Mouse (Mus musculus) embryonic facial prominence, embryonic 12.5 days (tissue): ENCODE data around the gene Esyt1. TPM values are rescaled to one million over a fixed set of nuclear protein-coding genes. Genes with fewer than 3 reads are reported as not detected.

Experiments
- ATAC-seq: fragments of 200-750 bp; cut with Nextera tagmentation; 2 replicates; pipeline ENCODE4 v1.8.0; 2017; ENCODE audit not compliant: insufficient number of reproducible peaks, insufficient read depth, low FRiP score, low TSS enrichment
- H3K27ac ChIP-seq: fragments of 300-500 bp; sonication (generic); 2 replicates; pipeline ENCODE4 v1.5.1; 2016; ENCODE audit warnings: mild to moderate bottlenecking
- H3K27me3 ChIP-seq: fragments of 300-500 bp; sonication (generic); 2 replicates; pipeline ENCODE4 v1.6.1; 2016; ENCODE audit warnings: mild to moderate bottlenecking, moderate library complexity
- H3K36me3 ChIP-seq: fragments of 300-500 bp; sonication (generic); 2 replicates; pipeline ENCODE4 v1.6.1; 2016; ENCODE audit warnings: mild to moderate bottlenecking
- H3K4me1 ChIP-seq: fragments of 300-500 bp; sonication (generic); 2 replicates; pipeline ENCODE4 v1.6.1; 2016
- H3K4me2 ChIP-seq: fragments of 300-500 bp; sonication (generic); replicated peaks from 2 replicates; pipeline ENCODE4 v1.6.1; 2016; ENCODE audit warnings: mild to moderate bottlenecking, moderate library complexity
- H3K4me3 ChIP-seq: fragments of 300-500 bp; sonication (generic); 2 replicates; pipeline ENCODE4 v1.5.1; 2016; ENCODE audit warnings: mild to moderate bottlenecking
- H3K9ac ChIP-seq: fragments of 300-500 bp; sonication (generic); 2 replicates; pipeline ENCODE4 v1.6.1; 2016; ENCODE audit warnings: mild to moderate bottlenecking, moderate library complexity
- H3K9me3 ChIP-seq: fragments of 300-500 bp; sonication (generic); 2 replicates; pipeline ENCODE4 v1.6.1; 2016; ENCODE audit warnings: mild to moderate bottlenecking, moderate library complexity
- whole genome bisulfite sequencing: fragments of 180-500 bp; shearing (Covaris S2); methylation state at CpG from one replicate; pipeline ENCODE4 v1.1.7; 2016; 5-methylcytosine and 5-hydroxymethylcytosine counted together
- polyA plus RNA-seq: library from polyadenylated mRNA; unstranded; fragments of >200 nt; fragmentation: Nextera tagmentation; extraction: Ambion mirVana; gene quantifications from 2 replicates; pipeline ENCODE4 v1.2.1, GENCODE M21; 2016

Gene Esyt1
- polyA plus RNA-seq, 1 experiment from 2014 or later = 29.2 TPM

- Histone ChIP-seq H3K9ac (no peak overlapping the region), H3K9me3 (no peaks in the 10 kb centered on the region), H3K27ac (no peak overlapping the region), H3K4me2 (no peak overlapping the region), H3K27me3 (no peaks in the 10 kb centered on the region), H3K4me3 (no peak overlapping the region), H3K36me3 (no peaks in the 10 kb centered on the region), H3K4me1 (0 out of 2 replicates have a peak, but pooled peaks cover 6% of the 10 kb centered on the region)
- no peak for ATAC-seq
- WGBS = 70% methylated on average over 5 of the region's 5 CpGs
Measured at GRCm38 (mm10) chr10:128502341-128502740, 23.3 kb downstream of the Esyt1 start.

- Histone ChIP-seq H3K27ac (peak overlapping the region; percentile 85), H3K27me3 (no peaks in the 10 kb centered on the region), H3K9me3 (no peaks in the 10 kb centered on the region), H3K36me3 (no peaks in the 10 kb centered on the region), H3K4me1 (peaks cover 13% of the 10 kb centered on the region), H3K4me2 (peak overlapping the region; percentile 61), H3K4me3 (peak overlapping the region; percentile 55), H3K9ac (peak overlapping the region; percentile 58)
- ATAC-seq = peak; percentile 17; the same call in 1 of the 2 replicates
- 1% methylated on average over 21 of the region's 21 CpGs for WGBS
Measured at GRCm38 (mm10) chr10:128499116-128499671, 26.5 kb downstream of the Esyt1 start.

- ATAC-seq = peak; percentile 78
- H3K27me3 ChIP-seq = no peaks in the 10 kb centered on the region
- H3K36me3 ChIP-seq = no peaks in the 10 kb centered on the region
- H3K9ac ChIP-seq = peak within 1 kb of the TSS; percentile 58
- peak within 1 kb of the TSS; percentile 61 for H3K4me2 ChIP-seq
- under 1% methylated on average over 27 of the region's 27 CpGs for WGBS
- H3K9me3 ChIP-seq = no peaks in the 10 kb centered on the region
- peak within 1 kb of the TSS; percentile 55 for H3K4me3 ChIP-seq
- H3K27ac ChIP-seq = peak within 1 kb of the TSS; percentile 85
- H3K4me1 ChIP-seq = peaks cover 13% of the 10 kb centered on the region
Measured at GRCm38 (mm10) chr10:128498590-128498989, 27.1 kb downstream of the Esyt1 start, which contains the start of gene Myl6b. TSS of gene Myl6b (minus strand) at chr10:128498685.

GRCm38 (mm10) chr10:128497134-128497737 is 28.4 kb downstream of the Esyt1 start:
- no peak for ATAC-seq
- Histone ChIP-seq H3K4me1 (peaks cover 15% of the 10 kb centered on the region), H3K9me3 (no peaks in the 10 kb centered on the region), H3K4me3 (no peak overlapping the region), H3K27ac (no peak overlapping the region), H3K36me3 (no peaks in the 10 kb centered on the region), H3K9ac (no peak overlapping the region), H3K27me3 (no peaks in the 10 kb centered on the region), H3K4me2 (0 out of 2 replicates have a peak overlapping the region, but pooled peaks have one; percentile 61)
- WGBS = 40% methylated on average over 6 of the region's 6 CpGs

- WGBS = 29% methylated on average over 6 of the region's 6 CpGs
- H3K27me3 ChIP-seq = no peaks in the 10 kb centered on the region
- peaks cover 20% of the 10 kb centered on the region for H3K4me1 ChIP-seq
- H3K4me2 ChIP-seq = no peak overlapping the region
- no peak for ATAC-seq
- H3K36me3 ChIP-seq = peaks cover 5% of the 10 kb centered on the region
- H3K9ac ChIP-seq = no peak overlapping the region
- no peaks in the 10 kb centered on the region for H3K9me3 ChIP-seq
- H3K4me3 ChIP-seq = no peak overlapping the region
- H3K27ac ChIP-seq = no peak overlapping the region
Measured at GRCm38 (mm10) chr10:128496509-128497077, 29.1 kb downstream of the Esyt1 start.

- H3K27me3 ChIP-seq = no peaks in the 10 kb centered on the region
- peaks cover 27% of the 10 kb centered on the region for H3K4me1 ChIP-seq
- H3K4me2 ChIP-seq = no peak overlapping the region
- no peak for ATAC-seq
- no peaks in the 10 kb centered on the region for H3K9me3 ChIP-seq
- no peak overlapping the region for H3K27ac ChIP-seq
- H3K4me3 ChIP-seq = no peak overlapping the region; the same call in 1 of the 2 replicates
- H3K9ac ChIP-seq = no peak overlapping the region
- peaks cover 11% of the 10 kb centered on the region for H3K36me3 ChIP-seq
- WGBS = 81% methylated on average over 4 of the region's 4 CpGs
Measured at GRCm38 (mm10) chr10:128495903-128496302, 29.8 kb downstream of the Esyt1 start.

- Histone ChIP-seq H3K27ac (no peak overlapping the region), H3K36me3 (peaks cover 18% of the 10 kb centered on the region), H3K4me1 (peaks cover 29% of the 10 kb centered on the region), H3K27me3 (no peaks in the 10 kb centered on the region), H3K9me3 (no peaks in the 10 kb centered on the region), H3K4me3 (peak overlapping the region; percentile 80; the same call in 1 of the 2 replicates), H3K4me2 (peak overlapping the region; percentile 65), H3K9ac (no peak overlapping the region)
- 72% methylated on average over 2 of the region's 2 CpGs for WGBS
- ATAC-seq = no peak
Measured at GRCm38 (mm10) chr10:128495270-128495669, 30.4 kb downstream of the Esyt1 start.

GRCm38 (mm10) chr10:128494667-128495245 is 30.9 kb downstream of the Esyt1 start:
- no peak for ATAC-seq
- Histone ChIP-seq H3K4me2 (peak overlapping the region; percentile 65), H3K9me3 (no peaks in the 10 kb centered on the region), H3K4me1 (peaks cover 29% of the 10 kb centered on the region), H3K27me3 (no peaks in the 10 kb centered on the region), H3K27ac (peak overlapping the region; percentile 94), H3K9ac (peak overlapping the region; percentile 84), H3K4me3 (peak overlapping the region; percentile 80), H3K36me3 (peaks cover 23% of the 10 kb centered on the region)
- WGBS = 59% methylated on average over 11 of the region's 11 CpGs

- ATAC-seq = peak; percentile 90
- under 1% methylated on average over 45 of the region's 45 CpGs for WGBS
- H3K4me1 ChIP-seq = peaks cover 24% of the 10 kb centered on the region
Measured at GRCm38 (mm10) chr10:128493695-128494666, 31.7 kb downstream of the Esyt1 start, which contains the start of gene Myl6. TSS of gene Myl6 (minus strand) at chr10:128494145.

GRCm38 (mm10) chr10:128493319-128493694 is 32.4 kb downstream of the Esyt1 start:
- Histone ChIP-seq H3K27ac (peak overlapping the region; percentile 94), H3K4me3 (peak overlapping the region; percentile 80)

More at GRCm38 (mm10) chr10:128493695-128494666, 31.7 kb downstream of the Esyt1 start, which contains the start of gene Myl6:
- peak within 1 kb of the TSS; percentile 65 for H3K4me2 ChIP-seq
- H3K36me3 ChIP-seq = peaks cover 31% of the 10 kb centered on the region
- H3K27ac ChIP-seq = peak within 1 kb of the TSS; percentile 94
- H3K9me3 ChIP-seq = no peaks in the 10 kb centered on the region
- H3K9ac ChIP-seq = peak within 1 kb of the TSS; percentile 84
- no peaks in the 10 kb centered on the region for H3K27me3 ChIP-seq
- H3K4me3 ChIP-seq = peak within 1 kb of the TSS; percentile 80

More at GRCm38 (mm10) chr10:128493319-128493694, 32.4 kb downstream of the Esyt1 start:
- no peaks in the 10 kb centered on the region for H3K9me3 ChIP-seq
- peak overlapping the region; percentile 84 for H3K9ac ChIP-seq
- peak overlapping the region; percentile 65 for H3K4me2 ChIP-seq
- H3K4me1 ChIP-seq = peaks cover 24% of the 10 kb centered on the region
- no peaks in the 10 kb centered on the region for H3K27me3 ChIP-seq
- WGBS = 0% methylated on average over 12 of the region's 12 CpGs
- H3K36me3 ChIP-seq = peaks cover 37% of the 10 kb centered on the region
- 0 out of 2 replicates have a peak, but pooled peaks have one; percentile 24 for ATAC-seq
